Mouse (Mus musculus): ENCODE measurements around the gene Usp45. TPM values are rescaled to one million over a fixed set of nuclear protein-coding genes. Genes with fewer than 3 reads are reported as not detected.

The Usp45 gene
- polyA plus RNA-seq, 1 experiment: 22.0 TPM

Other genes with a start within 250 kb of the Usp45 start
- not detected in 2 replicates for gene Prdm13, start 81.2 kb upstream of the Usp45 start, polyA plus RNA-seq (2012; rRNA removed)
- gene Ccnc, start 39.5 kb upstream of the Usp45 start, polyA plus RNA-seq (2012; rRNA removed): 25.2 and 27.9 TPM in 2 replicates
- gene Tstd3, start 56 bp downstream of the Usp45 start, polyA plus RNA-seq (2012; rRNA removed): 16.6 and 17.4 TPM in 2 replicates
- gene Pnisr, start 80.4 kb downstream of the Usp45 start, polyA plus RNA-seq (2012; rRNA removed): 298 and 323 TPM in 2 replicates
- 11.0 and 11.7 TPM in 2 replicates for gene Coq3, start 112.5 kb downstream of the Usp45 start, polyA plus RNA-seq (2012; rRNA removed)
- 19.9 and 23.7 TPM in 2 replicates for gene Faxc, start 164.2 kb downstream of the Usp45 start, polyA plus RNA-seq (2012; rRNA removed)